Mouse (Mus musculus): ENCODE data around the gene Arpp21. TPM values are rescaled to one million over a fixed set of nuclear protein-coding genes. Genes with fewer than 3 reads are reported as not detected.

The Arpp21 gene
- polyA plus RNA-seq, 1 experiment = not detected

- no peaks in the 10 kb centered on the region for H3K27me3 ChIP-seq (ENCODE audit: control insufficient read depth, insufficient read depth, low read length, poor library complexity, severe bottlenecking)
- no peak overlapping the region for H3K4me3 ChIP-seq (ENCODE audit: low read depth, low read length)
- no peaks in the 10 kb centered on the region for H3K36me3 ChIP-seq (ENCODE audit: control insufficient read depth, insufficient read depth, low read length, poor library complexity, severe bottlenecking)
- H3K9ac ChIP-seq (ENCODE audit: low read depth, poor library complexity, severe bottlenecking) = no peak overlapping the region
- no peaks in the 10 kb centered on the region for H3K9me3 ChIP-seq (replicated peaks; ENCODE audit: control insufficient read depth, insufficient read depth, low read length, poor library complexity, severe bottlenecking)
- TF ChIP-seq CTCF (IDR thresholded peaks at IDR 0.05; ENCODE audit: low read depth, low read length) (no peak), POLR2A (IDR thresholded peaks at IDR 0.05; ENCODE audit: insufficient read depth, low read length) (no peak), EP300 (IDR thresholded peaks at IDR 0.05; ENCODE audit: insufficient read depth, low read depth, low read length) (no peak)
- H3K27ac ChIP-seq (ENCODE audit: insufficient read depth, low read length) = no peak overlapping the region
- H3K4me1 ChIP-seq (ENCODE audit: control insufficient read depth, insufficient read depth, low read length) = no peaks in the 10 kb centered on the region
Measured at GRCm38 (mm10) chr9:112249753-112250152, 14.0 kb upstream of the Arpp21 start.

DNA sequence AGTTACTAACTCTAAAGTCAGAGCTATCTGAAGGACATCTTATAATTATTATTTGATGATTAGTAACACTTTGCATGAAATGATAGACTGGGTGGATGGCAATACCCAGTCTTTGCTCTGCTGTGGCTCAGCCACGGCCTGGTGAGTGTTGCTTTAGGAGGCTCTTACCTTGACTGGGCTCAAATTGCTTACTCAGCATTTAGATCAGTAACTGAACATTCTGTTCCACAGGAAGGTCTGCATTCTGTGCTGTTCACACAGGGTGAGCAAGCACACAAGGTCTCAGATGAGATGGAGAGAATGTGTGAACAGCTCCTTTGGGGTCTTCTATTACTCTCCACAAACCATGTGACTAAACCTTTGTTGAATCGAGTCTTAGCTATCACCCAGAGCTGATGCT, 11.4 kb upstream of the Arpp21 start:
- no peaks in the 10 kb centered on the region for H3K27me3 ChIP-seq (ENCODE audit: control insufficient read depth, insufficient read depth, low read length, poor library complexity, severe bottlenecking)
- no peaks in the 10 kb centered on the region for H3K4me1 ChIP-seq (ENCODE audit: control insufficient read depth, insufficient read depth, low read length)
- H3K4me3 ChIP-seq (ENCODE audit: low read depth, low read length) = no peak overlapping the region
- H3K9ac ChIP-seq (ENCODE audit: low read depth, poor library complexity, severe bottlenecking) = no peak overlapping the region
- H3K27ac ChIP-seq (ENCODE audit: insufficient read depth, low read length) = no peak overlapping the region
- TF ChIP-seq EP300 (IDR thresholded peaks at IDR 0.05; ENCODE audit: insufficient read depth, low read depth, low read length) (no peak), POLR2A (IDR thresholded peaks at IDR 0.05; ENCODE audit: insufficient read depth, low read length) (no peak), CTCF (IDR thresholded peaks at IDR 0.05; ENCODE audit: low read depth, low read length) (no peak)
- H3K36me3 ChIP-seq (ENCODE audit: control insufficient read depth, insufficient read depth, low read length, poor library complexity, severe bottlenecking) = no peaks in the 10 kb centered on the region
- H3K9me3 ChIP-seq (replicated peaks; ENCODE audit: control insufficient read depth, insufficient read depth, low read length, poor library complexity, severe bottlenecking) = no peaks in the 10 kb centered on the region

DNA sequence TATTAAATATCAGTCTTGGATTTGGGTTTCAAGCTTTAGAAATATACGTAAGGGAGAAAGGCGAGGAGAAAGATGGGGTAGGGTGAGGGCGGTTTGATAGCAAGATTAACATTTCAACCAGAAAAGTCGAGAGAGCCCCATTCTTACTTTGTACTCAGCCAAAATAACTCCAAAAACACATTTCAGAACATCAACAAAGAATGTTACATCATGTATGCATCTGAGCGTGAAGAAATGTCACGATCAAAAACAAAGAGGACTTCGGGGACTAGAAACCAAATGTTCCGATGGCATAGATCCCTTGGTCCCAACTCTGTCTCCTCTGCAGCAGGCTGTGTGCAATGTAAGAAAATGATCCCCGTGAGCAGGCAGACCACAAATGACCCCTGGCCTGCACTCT, 2.4 kb upstream of the Arpp21 start:
- Histone ChIP-seq H3K36me3 (ENCODE audit: control insufficient read depth, insufficient read depth, low read length, poor library complexity, severe bottlenecking) (no peaks in the 10 kb centered on the region), H3K9me3 (replicated peaks; ENCODE audit: control insufficient read depth, insufficient read depth, low read length, poor library complexity, severe bottlenecking) (no peaks in the 10 kb centered on the region), H3K27me3 (ENCODE audit: control insufficient read depth, insufficient read depth, low read length, poor library complexity, severe bottlenecking) (peaks cover 4% of the 10 kb centered on the region; the same call in 1 of the 2 replicates), H3K27ac (ENCODE audit: insufficient read depth, low read length) (no peak overlapping the region), H3K4me3 (ENCODE audit: low read depth, low read length) (no peak overlapping the region), H3K9ac (ENCODE audit: low read depth, poor library complexity, severe bottlenecking) (no peak overlapping the region), H3K4me1 (ENCODE audit: control insufficient read depth, insufficient read depth, low read length) (no peaks in the 10 kb centered on the region)
- no peak for TF ChIP-seq POLR2A (IDR thresholded peaks at IDR 0.05; ENCODE audit: insufficient read depth, low read length)
- TF ChIP-seq EP300 (IDR thresholded peaks at IDR 0.05; ENCODE audit: insufficient read depth, low read depth, low read length) = no peak
- TF ChIP-seq CTCF (IDR thresholded peaks at IDR 0.05; ENCODE audit: low read depth, low read length) = no peak

DNA sequence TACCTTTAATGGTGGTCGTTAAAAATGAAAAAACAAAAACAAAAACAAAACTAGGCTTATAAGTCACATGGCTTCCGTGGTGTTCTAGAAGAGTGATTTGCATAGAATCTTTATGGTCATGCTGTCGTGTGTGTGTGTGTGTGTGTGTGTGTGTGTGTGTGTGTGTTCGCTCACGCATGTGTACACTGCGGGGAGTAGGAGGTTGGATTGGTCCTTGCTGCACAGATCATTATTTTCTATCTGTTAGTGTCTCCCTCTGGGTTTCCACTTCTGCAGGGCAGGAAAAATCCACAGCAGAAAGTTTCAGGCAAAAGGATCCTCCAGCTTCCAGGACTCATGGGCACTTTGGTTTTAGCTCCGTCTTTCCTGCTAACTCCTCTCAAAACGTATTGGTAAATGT, 813 bp upstream of the Arpp21 start:
- H3K27ac ChIP-seq (ENCODE audit: insufficient read depth, low read length) = no peak overlapping the region
- TF ChIP-seq EP300 (IDR thresholded peaks at IDR 0.05; ENCODE audit: insufficient read depth, low read depth, low read length) (no peak), CTCF (IDR thresholded peaks at IDR 0.05; ENCODE audit: low read depth, low read length) (no peak), POLR2A (IDR thresholded peaks at IDR 0.05; ENCODE audit: insufficient read depth, low read length) (no peak)
- no peak overlapping the region for H3K9ac ChIP-seq (ENCODE audit: low read depth, poor library complexity, severe bottlenecking)
- H3K27me3 ChIP-seq (ENCODE audit: control insufficient read depth, insufficient read depth, low read length, poor library complexity, severe bottlenecking) = peaks cover 4% of the 10 kb centered on the region; the same call in 1 of the 2 replicates
- no peaks in the 10 kb centered on the region for H3K9me3 ChIP-seq (replicated peaks; ENCODE audit: control insufficient read depth, insufficient read depth, low read length, poor library complexity, severe bottlenecking)
- H3K4me3 ChIP-seq (ENCODE audit: low read depth, low read length) = no peak overlapping the region
- no peaks in the 10 kb centered on the region for H3K36me3 ChIP-seq (ENCODE audit: control insufficient read depth, insufficient read depth, low read length, poor library complexity, severe bottlenecking)
- H3K4me1 ChIP-seq (ENCODE audit: control insufficient read depth, insufficient read depth, low read length) = no peaks in the 10 kb centered on the region

DNA sequence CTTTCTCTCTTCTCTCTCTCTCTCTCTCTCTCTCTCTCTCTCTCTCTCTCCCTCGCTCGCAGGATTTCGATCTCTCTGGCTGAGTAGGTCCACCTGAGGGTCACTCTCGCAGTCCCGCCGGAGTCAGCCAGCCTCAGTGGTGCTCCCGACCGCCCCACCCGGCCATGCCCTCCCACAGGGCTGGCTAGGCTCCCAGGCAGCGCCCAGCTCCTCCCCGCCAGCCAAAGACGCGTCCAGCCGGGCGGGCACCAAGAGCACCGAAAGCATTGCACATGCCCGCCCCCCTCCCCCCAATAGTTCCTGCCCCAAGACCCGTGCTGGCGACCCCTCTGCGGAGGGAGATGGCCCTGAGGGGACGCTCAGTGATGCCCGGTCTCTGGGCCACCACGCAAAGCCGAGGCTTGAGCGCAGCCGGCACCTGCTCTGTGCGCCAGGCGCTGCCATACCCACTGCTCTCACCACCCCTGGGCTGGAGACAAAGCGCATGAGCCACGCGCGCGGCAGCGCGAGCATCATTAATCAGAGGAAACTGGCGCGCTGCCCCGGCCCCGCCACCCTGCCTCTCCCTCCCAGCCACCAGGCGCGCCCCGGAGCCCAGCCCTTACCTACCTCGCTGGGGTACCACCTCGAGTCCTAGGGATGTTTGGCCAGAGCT, 570 bp downstream of the Arpp21 start:
- Histone ChIP-seq H3K27ac (ENCODE audit: insufficient read depth, low read length) (no peak overlapping the region), H3K36me3 (ENCODE audit: control insufficient read depth, insufficient read depth, low read length, poor library complexity, severe bottlenecking) (no peaks in the 10 kb centered on the region), H3K4me3 (ENCODE audit: low read depth, low read length) (peak overlapping the region; percentile 52), H3K4me1 (ENCODE audit: control insufficient read depth, insufficient read depth, low read length) (no peaks in the 10 kb centered on the region), H3K9ac (ENCODE audit: low read depth, poor library complexity, severe bottlenecking) (no peak overlapping the region), H3K9me3 (replicated peaks; ENCODE audit: control insufficient read depth, insufficient read depth, low read length, poor library complexity, severe bottlenecking) (no peaks in the 10 kb centered on the region), H3K27me3 (ENCODE audit: control insufficient read depth, insufficient read depth, low read length, poor library complexity, severe bottlenecking) (peaks cover 4% of the 10 kb centered on the region; the same call in 1 of the 2 replicates)
- TF ChIP-seq CTCF (IDR thresholded peaks at IDR 0.05; ENCODE audit: low read depth, low read length) (no peak), EP300 (IDR thresholded peaks at IDR 0.05; ENCODE audit: insufficient read depth, low read depth, low read length) (no peak), POLR2A (IDR thresholded peaks at IDR 0.05; ENCODE audit: insufficient read depth, low read length) (no peak)

DNA sequence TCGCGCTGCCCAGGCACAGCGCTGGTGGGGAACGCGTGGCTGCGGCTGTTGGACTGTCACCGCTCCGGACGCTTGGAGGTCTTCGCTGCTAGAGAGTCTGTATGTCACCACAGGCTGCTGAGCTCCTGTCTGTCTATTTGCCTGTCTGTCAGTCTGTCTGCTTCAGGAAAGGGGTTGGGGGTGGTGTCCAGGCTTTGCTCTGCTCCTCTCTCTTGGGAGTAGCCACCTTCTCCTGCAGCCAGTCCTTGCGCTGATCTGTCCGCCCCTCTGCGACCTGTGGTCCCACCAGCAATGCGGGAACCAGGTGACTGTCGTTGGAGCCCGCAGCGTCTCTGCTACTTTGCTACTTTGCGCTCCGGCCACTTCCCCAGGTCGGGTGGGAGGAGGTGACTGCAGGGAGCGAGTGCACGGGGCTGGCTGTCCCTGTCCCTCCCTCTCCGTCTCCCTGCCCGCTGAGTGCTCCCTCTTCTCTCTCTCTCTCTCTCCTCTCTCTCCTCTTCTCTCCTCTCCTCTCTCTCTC, 1.2 kb downstream of the Arpp21 start:
- Histone ChIP-seq H3K36me3 (ENCODE audit: control insufficient read depth, insufficient read depth, low read length, poor library complexity, severe bottlenecking) (no peaks in the 10 kb centered on the region), H3K27ac (ENCODE audit: insufficient read depth, low read length) (no peak overlapping the region), H3K4me3 (ENCODE audit: low read depth, low read length) (peak overlapping the region; percentile 52), H3K9ac (ENCODE audit: low read depth, poor library complexity, severe bottlenecking) (no peak overlapping the region), H3K27me3 (ENCODE audit: control insufficient read depth, insufficient read depth, low read length, poor library complexity, severe bottlenecking) (peaks cover 4% of the 10 kb centered on the region; the same call in 1 of the 2 replicates), H3K9me3 (replicated peaks; ENCODE audit: control insufficient read depth, insufficient read depth, low read length, poor library complexity, severe bottlenecking) (no peaks in the 10 kb centered on the region), H3K4me1 (ENCODE audit: control insufficient read depth, insufficient read depth, low read length) (no peaks in the 10 kb centered on the region)
- TF ChIP-seq EP300 (IDR thresholded peaks at IDR 0.05; ENCODE audit: insufficient read depth, low read depth, low read length) (no peak), CTCF (IDR thresholded peaks at IDR 0.05; ENCODE audit: low read depth, low read length) (no peak), POLR2A (IDR thresholded peaks at IDR 0.05; ENCODE audit: insufficient read depth, low read length) (no peak)
